Mouse (Mus musculus) CH12.LX (cell line): Measurements from ENCODE around the gene Btla. TPM values are rescaled to one million over a fixed set of nuclear protein-coding genes. Genes with fewer than 3 reads are reported as not detected.

Experiments
- DNase-seq: peaks from one replicate; pipeline ENCODE4 v3.0.0-alpha.2; 2013; ENCODE audit errors: extremely low read depth
- H3K27ac ChIP-seq: 2 replicates; pipeline ENCODE4 v1.5.1; 2012; ENCODE audit warnings: low read depth, mild to moderate bottlenecking, control low read depth, moderate library complexity; ENCODE audit not compliant: insufficient read depth
- H3K27me3 ChIP-seq: replicated peaks from 2 replicates; pipeline ENCODE3; 2012; ENCODE audit warnings: inconsistent platforms
- H3K36me3 ChIP-seq, 2 experiments: replicated peaks in 1 of 2; 2 replicates each; pipeline versions ENCODE3 to v1.6.1; 2012; ENCODE audit warnings: inconsistent platforms in 1 of 2, low read length in 1 of 2, mild to moderate bottlenecking in 1 of 2, mixed read lengths in 1 of 2, moderate library complexity in 1 of 2; ENCODE audit not compliant: control insufficient read depth in 1 of 2, insufficient read depth in 1 of 2
- H3K4me1 ChIP-seq, 2 experiments: 2 replicates each; pipeline ENCODE4 v1.6.1; 2012; ENCODE audit warnings: inconsistent platforms in 1 of 2, moderate library complexity in 1 of 2; ENCODE audit not compliant: insufficient read depth in 2 of 2, control insufficient read depth in 1 of 2
- H3K4me2 ChIP-seq: 2 replicates; pipeline ENCODE4 v1.6.1; 2012; ENCODE audit warnings: low read depth, mild to moderate bottlenecking, control low read depth; ENCODE audit not compliant: poor library complexity, insufficient read depth, severe bottlenecking
- H3K4me3 ChIP-seq, 3 experiments: fragments of 150-350 bp in 1 of 3; sonication (generic) in 1 of 3; replicated peaks in 1 of 3; 2 replicates each; pipeline versions ENCODE3 to v1.5.1; 2011 to 2012; ENCODE audit warnings: low read depth in 2 of 3, low read length in 2 of 3, mild to moderate bottlenecking in 2 of 3, moderate library complexity in 2 of 3, control low read depth in 1 of 3, improper control_type of control experiment in 1 of 3, inconsistent platforms in 1 of 3, mixed read lengths in 1 of 3; ENCODE audit not compliant: poor library complexity in 1 of 3
- H3K79me2 ChIP-seq: replicated peaks from 2 replicates; pipeline ENCODE4 v1.6.1; 2012; ENCODE audit warnings: mild to moderate bottlenecking, moderate library complexity; ENCODE audit not compliant: control insufficient read depth, poor library complexity, insufficient read depth, severe bottlenecking; ENCODE audit errors: extremely low read depth
- H3K9ac ChIP-seq: 2 replicates; pipeline ENCODE4 v1.6.1; 2012; ENCODE audit warnings: low read depth, mild to moderate bottlenecking, control low read depth, moderate library complexity; ENCODE audit not compliant: insufficient read depth
- H3K9me3 ChIP-seq: replicated peaks from 2 replicates; pipeline ENCODE3; 2012; ENCODE audit warnings: low read length, inconsistent platforms, mixed read lengths
- BHLHE40 ChIP-seq: IDR thresholded peaks from 2 replicates; pipeline ENCODE4 v1.6.1; 2011; ENCODE audit warnings: mild to moderate bottlenecking, low read depth, low read length, improper control_type of control experiment
- CHD2 ChIP-seq: IDR thresholded peaks from 2 replicates; pipeline ENCODE4 v1.6.1; 2011; ENCODE audit warnings: low read length, improper control_type of control experiment
- CTCF ChIP-seq, 2 experiments: IDR thresholded peaks in 1 of 2; conservative IDR thresholded peaks in 1 of 2; 2 replicates each; pipeline ENCODE4 v1.5.1; 2011 to 2012; ENCODE audit warnings: low read depth in 2 of 2, low read length in 2 of 2, improper control_type of control experiment in 1 of 2, inconsistent platforms in 1 of 2, mild to moderate bottlenecking in 1 of 2, moderate library complexity in 1 of 2
- E2F4 ChIP-seq: IDR thresholded peaks from 2 replicates; pipeline ENCODE4 v1.6.1; 2011; ENCODE audit warnings: low read depth, low read length, improper control_type of control experiment; ENCODE audit not compliant: insufficient replicate concordance
- ELF1 ChIP-seq: IDR thresholded peaks from 2 replicates; pipeline ENCODE4 v1.6.1; 2014; ENCODE audit warnings: low read depth, mild to moderate bottlenecking, inconsistent platforms, low read length, improper control_type of control experiment
- EP300 ChIP-seq: IDR thresholded peaks from 2 replicates; pipeline ENCODE4 v1.6.1; 2011; ENCODE audit warnings: low read length, improper control_type of control experiment
- ETS1 ChIP-seq: conservative IDR thresholded peaks from 2 replicates; pipeline ENCODE4 v1.6.1; 2012; ENCODE audit warnings: low read depth, mild to moderate bottlenecking, inconsistent platforms, low read length, improper control_type of control experiment, moderate library complexity
- GABPA ChIP-seq: IDR thresholded peaks from 2 replicates; pipeline ENCODE4 v1.6.1; 2012; ENCODE audit warnings: low read depth, low read length, improper control_type of control experiment, inconsistent platforms; ENCODE audit not compliant: insufficient replicate concordance
- HCFC1 ChIP-seq: IDR thresholded peaks from 2 replicates; pipeline ENCODE4 v1.6.1; 2012; ENCODE audit warnings: low read depth, mild to moderate bottlenecking, inconsistent platforms, low read length, improper control_type of control experiment
- IRF4 ChIP-seq: IDR thresholded peaks from 2 replicates; pipeline ENCODE4 v1.6.1; 2014; ENCODE audit warnings: low read depth, mild to moderate bottlenecking, inconsistent platforms, low read length, improper control_type of control experiment
- KAT2A ChIP-seq: IDR thresholded peaks from 2 replicates; pipeline ENCODE4 v1.6.1; 2012; ENCODE audit warnings: low read length, improper control_type of control experiment, inconsistent platforms; ENCODE audit not compliant: insufficient replicate concordance
- MAFK ChIP-seq: IDR thresholded peaks from 2 replicates; pipeline ENCODE4 v1.6.1; 2011; ENCODE audit warnings: low read length, improper control_type of control experiment; ENCODE audit not compliant: insufficient replicate concordance
- MAZ ChIP-seq: IDR thresholded peaks from 2 replicates; pipeline ENCODE4 v1.6.1; 2012; ENCODE audit warnings: low read depth, mild to moderate bottlenecking, inconsistent platforms, low read length, improper control_type of control experiment, moderate library complexity
- MEF2A ChIP-seq: IDR thresholded peaks from 2 replicates; pipeline ENCODE4 v1.6.1; 2014; ENCODE audit warnings: low read depth, mild to moderate bottlenecking, inconsistent platforms, low read length, improper control_type of control experiment, borderline replicate concordance
- MXI1 ChIP-seq: IDR thresholded peaks from 2 replicates; pipeline ENCODE4 v1.6.1; 2011; ENCODE audit warnings: mild to moderate bottlenecking, low read depth, low read length, improper control_type of control experiment
- NELFE ChIP-seq: IDR thresholded peaks from 2 replicates; pipeline ENCODE4 v1.6.1; 2011; ENCODE audit warnings: low read depth, low read length, improper control_type of control experiment
- NRF1 ChIP-seq: IDR thresholded peaks from 2 replicates; pipeline ENCODE4 v1.6.1; 2014; ENCODE audit warnings: low read depth, mild to moderate bottlenecking, inconsistent platforms, low read length, improper control_type of control experiment, moderate library complexity
- POLR2A ChIP-seq: IDR thresholded peaks from 2 replicates; pipeline ENCODE4 v1.6.1; 2011; ENCODE audit warnings: low read depth, mild to moderate bottlenecking, improper control_type of control experiment, low read length
- POLR2AphosphoS2 ChIP-seq: IDR thresholded peaks from 2 replicates; pipeline ENCODE4 v1.6.1; 2011; ENCODE audit warnings: low read depth, low read length, improper control_type of control experiment
- RAD21 ChIP-seq: IDR thresholded peaks from 2 replicates; pipeline ENCODE4 v1.6.1; 2011; ENCODE audit warnings: low read depth, mild to moderate bottlenecking, low read length, improper control_type of control experiment, moderate library complexity
- SIN3A ChIP-seq: IDR thresholded peaks from 2 replicates; pipeline ENCODE4 v1.6.1; 2012; ENCODE audit warnings: low read length, improper control_type of control experiment, inconsistent platforms
- SMC3 ChIP-seq: IDR thresholded peaks from 2 replicates; pipeline ENCODE4 v1.6.1; 2011; ENCODE audit warnings: low read depth, low read length, improper control_type of control experiment
- TBP ChIP-seq: conservative IDR thresholded peaks from 2 replicates; pipeline ENCODE4 v1.6.1; 2011; ENCODE audit warnings: low read depth, low read length, improper control_type of control experiment
- USF1 ChIP-seq: IDR thresholded peaks from 2 replicates; pipeline ENCODE4 v1.6.1; 2014; ENCODE audit warnings: low read depth, mild to moderate bottlenecking, inconsistent platforms, low read length, improper control_type of control experiment
- ZC3H11A ChIP-seq: IDR thresholded peaks from 2 replicates; pipeline ENCODE4 v1.6.1; 2012; ENCODE audit warnings: low read depth, mild to moderate bottlenecking, inconsistent platforms, low read length, improper control_type of control experiment
- ZKSCAN1 ChIP-seq: IDR thresholded peaks from 2 replicates; pipeline ENCODE4 v1.6.1; 2012; ENCODE audit warnings: low read depth, inconsistent platforms, low read length, improper control_type of control experiment, borderline replicate concordance
- ZNF384 ChIP-seq: IDR thresholded peaks from 2 replicates; pipeline ENCODE4 v1.6.1; 2012; ENCODE audit warnings: low read depth, low read length, improper control_type of control experiment, inconsistent platforms
- dilution Hi-C: fragments of 300-500 bp; cut with MboI; formaldehyde crosslinking; loops from 2 replicates; pipeline ENCODE4 v1.14.3; 2020; ENCODE audit warnings: low sequenced_read_pairs; ENCODE audit not compliant: extremely low pct_unique_long_range_greater_than_20kb, extremely low pct_ligation_motif_present
- in situ Hi-C: fragments of 300-500 bp; cut with MboI; formaldehyde crosslinking; loops from 3 replicates; pipeline ENCODE4 v1.14.3; 2019; ENCODE audit warnings: low sequenced_read_pairs, low pct_ligation_motif_present, low pct_unique_long_range_greater_than_20kb, mixed read lengths
- polyA plus RNA-seq: library from polyadenylated mRNA; unstranded; fragments of >175 nt; gene quantifications from 2 replicates; pipeline ENCODE4 v1.2.1, GENCODE M21; 2012; ENCODE audit warnings: low read depth; ENCODE audit not compliant: insufficient read length
- total RNA-seq, 2 experiments: library from RNA; depleted of rRNA; stranded (reverse); fragments of 300-350 nt in 1 of 2; fragments of >200 nt in 1 of 2; gene quantifications; 2 replicates each; pipeline ENCODE4 v1.2.3; 2012 to 2014

Gene Btla
- total and polyA plus RNA-seq, 3 experiments: 5.9 to 37.7 (median 25.5) TPM

DNA sequence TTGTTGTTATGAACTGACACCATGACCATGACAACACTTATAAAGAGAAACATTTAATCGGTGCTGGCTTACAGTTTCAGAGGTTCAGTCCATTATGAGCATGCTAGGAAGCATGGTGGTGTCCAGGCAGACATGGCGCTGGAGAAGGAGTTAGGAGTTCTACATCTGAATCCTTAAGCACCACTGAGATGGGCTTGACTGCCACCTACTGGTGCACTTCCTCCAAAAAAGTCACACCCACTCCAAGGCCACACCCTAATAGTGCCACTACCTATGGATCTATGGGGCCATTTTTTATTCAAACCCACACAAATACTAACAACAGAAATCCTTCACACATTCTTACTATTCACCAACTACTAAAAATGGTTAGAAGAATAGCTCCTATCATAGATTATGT lies 35.5 kb downstream of the Btla start:
- Histone ChIP-seq H3K27me3 (no peaks in the 10 kb centered on the region), H3K4me2 (no peak overlapping the region), H3K36me3 (no peaks in the 10 kb centered on the region), H3K4me1 (peaks cover 6 to 27% of the 10 kb centered on the region in 2 experiments; a peak in 3 of 4 replicates), H3K79me2 (no peaks in the 10 kb centered on the region), H3K9me3 (no peaks in the 10 kb centered on the region), H3K9ac (no peak overlapping the region), H3K27ac (no peak overlapping the region), H3K4me3 (no peak overlapping the region)
- DNase-seq: peak; percentile 58
- TF ChIP-seq E2F4: no peak
- no peak for TF ChIP-seq HCFC1
- peak; percentile 66 for TF ChIP-seq RAD21
- TF ChIP-seq CTCF (conservative IDR thresholded peaks at IDR 0.05 in 1 of 2, IDR thresholded peaks at IDR 0.05 in 1 of 2; ENCODE audit: low read depth in 2 of 2, low read length in 2 of 2): peak; percentile 42 to 76
- no peak for TF ChIP-seq NELFE
- peak; percentile 61 for TF ChIP-seq SMC3
- dilution Hi-C loops: no loop called here
- in situ Hi-C loops: no loop called here

DNA sequence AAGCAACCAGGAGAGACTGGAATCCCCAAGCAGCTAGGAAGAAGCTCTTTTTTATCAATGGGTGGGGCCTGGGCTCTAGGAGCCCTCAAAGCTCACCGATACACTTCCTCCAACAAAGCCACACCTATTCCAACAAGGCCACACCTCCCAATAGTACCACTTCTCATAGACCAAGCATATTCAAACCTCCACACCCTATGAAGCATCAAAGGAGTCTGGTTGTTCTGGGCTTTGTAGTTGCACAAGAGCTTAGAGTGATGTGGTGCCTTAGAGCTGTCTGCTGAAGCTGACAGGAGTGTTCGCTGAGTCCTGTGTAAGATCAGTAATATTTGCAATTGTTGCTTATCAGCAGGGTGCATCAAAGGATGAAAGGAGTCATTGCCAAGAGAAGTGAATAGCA lies 37.2 kb downstream of the Btla start:
- no peak overlapping the region for H3K4me3 ChIP-seq
- no peak overlapping the region for H3K9ac ChIP-seq
- dilution Hi-C loops (no loop called here), in situ Hi-C loops (no loop called here)
- TF ChIP-seq MEF2A (no peak), CHD2 (no peak), ETS1 (no peak), ZNF384 (no peak), USF1 (no peak), KAT2A (no peak), SIN3A (no peak), ZKSCAN1 (no peak)
- no peak for DNase-seq
- no peaks in the 10 kb centered on the region for H3K9me3 ChIP-seq
- peaks cover 6 to 26% of the 10 kb centered on the region in 2 experiments; a peak in 3 of 4 replicates for H3K4me1 ChIP-seq
- H3K79me2 ChIP-seq: no peaks in the 10 kb centered on the region
- H3K36me3 ChIP-seq: no peaks in the 10 kb centered on the region
- H3K4me2 ChIP-seq: no peak overlapping the region
- no peaks in the 10 kb centered on the region for H3K27me3 ChIP-seq
- no peak overlapping the region for H3K27ac ChIP-seq

DNA sequence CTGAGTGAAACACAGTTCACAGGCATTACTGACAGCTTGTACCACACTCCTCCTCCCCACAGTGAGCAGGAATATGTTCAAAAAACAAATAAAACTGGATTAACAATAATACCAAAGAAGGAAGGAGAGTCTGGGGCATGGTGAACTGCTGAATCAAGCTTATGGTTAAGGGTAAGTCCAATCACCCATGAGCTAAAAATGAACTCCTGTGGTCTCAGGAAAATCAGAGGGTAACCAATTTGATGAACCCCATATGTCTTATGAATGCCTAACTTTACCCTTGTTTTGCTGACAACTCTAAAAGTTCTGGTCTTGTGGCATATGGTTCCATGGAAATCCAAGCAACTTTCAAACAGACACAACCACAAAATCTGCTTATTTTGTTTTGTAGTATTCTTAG lies 37.9 kb downstream of the Btla start:
- no peak for DNase-seq

More for the DNA sequence above, 37.9 kb downstream of the Btla start:
- in situ Hi-C loops (no loop called here), dilution Hi-C loops (no loop called here)
- H3K27me3 ChIP-seq: no peaks in the 10 kb centered on the region
- H3K27ac ChIP-seq: no peak overlapping the region
- H3K79me2 ChIP-seq: no peaks in the 10 kb centered on the region
- no peak overlapping the region for H3K4me3 ChIP-seq
- no peak for TF ChIP-seq MAFK
- no peak for TF ChIP-seq GABPA
- TF ChIP-seq POLR2AphosphoS2: no peak
- TF ChIP-seq ZC3H11A: no peak
- TF ChIP-seq MAZ: no peak
- TF ChIP-seq KAT2A: no peak
- TF ChIP-seq ZKSCAN1: no peak
- no peak for TF ChIP-seq TBP
- TF ChIP-seq NRF1: no peak
- no peak for TF ChIP-seq EP300
- no peak for TF ChIP-seq IRF4
- no peak for TF ChIP-seq E2F4
- no peak for TF ChIP-seq USF1
- no peak for TF ChIP-seq POLR2A
- TF ChIP-seq ELF1: no peak
- TF ChIP-seq MXI1: no peak
- no peak for TF ChIP-seq BHLHE40
- no peaks in the 10 kb centered on the region for H3K36me3 ChIP-seq
- peaks cover 6 to 19% of the 10 kb centered on the region in 2 experiments; a peak in 3 of 4 replicates for H3K4me1 ChIP-seq
- H3K9ac ChIP-seq: no peak overlapping the region
- H3K9me3 ChIP-seq: no peaks in the 10 kb centered on the region
- H3K4me2 ChIP-seq: no peak overlapping the region
